Mouse (Mus musculus): ENCODE measurements around the gene Ece1.
"Not testable (repeated sequence)": the region's sequence is repeated elsewhere in the genome, so short reads cannot be mapped to it uniquely, and the experiment has no call there.

Ece1 gene

DNA sequence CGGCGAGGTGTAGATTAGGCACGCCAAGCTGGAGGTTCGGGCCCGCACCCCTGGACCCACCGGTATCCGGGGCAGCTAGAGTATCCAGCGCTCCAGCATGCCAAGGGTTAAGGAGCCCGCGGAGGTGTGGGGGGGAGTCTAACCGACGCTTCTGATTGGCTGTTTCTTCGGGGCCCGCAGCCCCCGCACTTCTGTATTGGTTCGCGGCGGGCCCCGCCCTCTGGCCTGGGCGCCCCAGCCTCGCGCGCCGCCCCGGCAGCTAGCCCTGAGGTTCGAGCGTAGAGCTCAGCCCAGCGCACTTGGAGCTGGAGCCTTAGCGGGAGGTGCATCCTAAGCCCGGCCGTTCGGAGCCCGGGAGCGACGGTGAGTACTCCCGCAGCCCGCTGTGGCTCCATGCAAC, at the start of gene Ece1:
Gene Ece1, plus strand, starts transcription at position 219 of the 400 bp plus-strand sequence.
- peak; percentile 93 for DNase-seq (ENCODE audit: low spot score)

DNA sequence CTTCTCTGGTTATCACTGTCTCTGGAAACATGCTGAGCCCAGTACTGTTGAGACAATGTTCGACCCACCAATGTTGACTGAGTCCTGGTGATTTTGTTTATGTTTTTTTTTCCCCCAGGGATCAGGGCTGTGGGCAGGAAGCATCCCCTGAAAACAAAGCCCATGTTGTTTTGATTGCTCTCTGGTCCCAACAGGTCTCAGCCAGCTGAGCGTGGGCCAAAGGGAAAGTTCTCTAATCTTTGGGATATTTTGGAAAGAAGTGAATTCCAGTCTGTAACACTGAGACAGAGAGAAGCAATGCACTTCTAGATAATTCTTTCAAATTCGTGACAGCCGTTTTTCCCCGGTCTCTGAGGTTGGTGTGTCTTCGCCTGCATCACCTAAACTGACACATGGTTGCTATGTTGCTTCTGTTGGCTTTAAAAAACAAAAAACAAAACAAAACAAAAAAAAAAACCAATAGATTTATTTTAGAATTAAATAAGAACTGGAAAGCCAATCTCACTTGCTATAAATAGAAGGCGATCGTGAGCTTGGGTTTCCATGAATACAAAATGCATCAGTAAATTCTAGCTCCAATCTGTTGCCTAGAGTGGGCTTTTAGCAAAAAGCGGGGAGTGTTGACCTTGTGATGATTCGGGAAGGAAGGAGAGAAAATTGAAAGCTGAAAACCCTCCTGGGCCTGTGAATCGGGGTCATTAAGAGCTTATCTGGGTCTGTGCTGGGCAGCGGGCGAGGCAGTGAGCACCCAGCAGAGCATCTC, 48.9 kb upstream of the Ece1 start:
- DNase-seq (ENCODE audit: low spot score) = no peak

DNA sequence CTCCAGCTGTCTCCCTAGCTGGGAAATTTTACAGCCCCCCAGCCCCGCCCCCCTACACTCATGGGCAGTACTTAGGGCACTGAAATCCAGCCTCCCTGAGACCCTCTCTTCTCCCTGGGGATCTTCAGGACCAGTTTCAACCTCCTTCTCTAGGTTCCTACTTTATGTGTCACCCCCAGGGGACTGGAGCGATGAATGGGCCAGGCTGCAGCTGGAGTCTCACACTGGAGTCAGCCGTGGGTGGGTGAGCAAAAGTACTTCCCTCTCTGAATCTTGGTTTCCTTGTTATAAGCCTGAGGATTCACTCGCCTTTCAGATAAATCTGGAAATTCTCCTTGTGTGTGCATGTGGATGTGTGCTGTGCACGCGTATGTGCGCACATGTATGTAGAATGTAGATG, 47.9 kb upstream of the Ece1 start:
- no peak for DNase-seq (ENCODE audit: low spot score)

DNA sequence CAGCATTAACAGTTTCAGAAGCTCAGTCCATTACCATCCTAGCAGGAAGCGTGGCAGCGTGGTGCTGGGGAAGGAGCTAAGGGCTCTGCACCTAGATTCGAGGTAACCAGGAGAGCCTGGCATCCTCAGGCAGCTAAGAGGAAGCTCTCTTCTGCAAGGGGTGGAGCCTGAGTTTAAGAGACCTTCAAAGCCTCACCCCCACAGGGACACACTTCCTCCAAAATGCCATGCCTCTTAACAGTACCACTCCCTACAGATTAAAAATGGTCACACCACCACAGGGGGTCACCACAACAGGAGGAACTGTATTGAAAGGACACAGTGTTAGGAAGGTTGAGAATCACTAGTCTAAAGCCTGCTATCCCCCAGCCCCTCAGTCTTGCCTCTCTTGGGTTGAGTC, 46.6 kb upstream of the Ece1 start:
- no peak for DNase-seq (ENCODE audit: low spot score)

DNA sequence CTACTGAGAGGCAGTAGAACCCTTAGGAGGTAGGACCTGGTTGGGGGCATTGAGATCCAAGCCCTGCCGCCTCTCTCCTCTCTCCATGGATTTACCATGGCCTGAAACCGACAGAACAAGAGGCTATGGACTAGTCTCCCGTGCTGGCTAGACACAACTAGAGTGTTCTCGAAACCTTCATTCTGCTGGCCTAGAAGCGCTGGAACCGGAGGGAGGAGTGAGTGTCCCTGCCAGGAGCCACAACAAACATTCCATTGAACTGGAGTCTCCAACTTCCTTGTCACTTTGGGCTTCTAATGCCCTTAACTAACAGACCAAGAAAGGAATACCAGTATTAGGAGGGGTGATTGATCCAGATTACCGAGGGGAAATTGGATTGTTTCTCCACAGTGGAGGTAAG, 45.8 kb upstream of the Ece1 start:
- no peak for DNase-seq (ENCODE audit: low spot score)

DNA sequence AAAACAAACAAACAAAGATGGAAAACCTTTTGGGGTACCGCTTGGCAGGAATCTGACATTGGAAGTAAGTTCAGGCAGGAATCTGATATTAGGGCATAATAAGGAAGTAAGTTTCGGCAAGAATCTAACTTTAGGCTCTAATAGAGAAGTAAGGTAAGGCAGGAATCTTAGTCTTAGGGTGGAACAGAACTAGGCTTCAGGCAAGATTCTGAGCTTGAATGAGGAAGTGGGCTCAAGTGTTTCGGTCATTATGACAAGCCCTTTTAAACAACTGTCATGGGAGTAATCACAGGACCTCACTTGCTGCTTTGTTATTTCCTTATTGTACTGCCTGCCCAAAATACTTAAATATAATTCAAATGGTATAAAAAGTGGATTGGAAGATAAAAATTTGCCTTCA, 43.7 kb upstream of the Ece1 start:
- DNase-seq (ENCODE audit: low spot score) = no peak

DNA sequence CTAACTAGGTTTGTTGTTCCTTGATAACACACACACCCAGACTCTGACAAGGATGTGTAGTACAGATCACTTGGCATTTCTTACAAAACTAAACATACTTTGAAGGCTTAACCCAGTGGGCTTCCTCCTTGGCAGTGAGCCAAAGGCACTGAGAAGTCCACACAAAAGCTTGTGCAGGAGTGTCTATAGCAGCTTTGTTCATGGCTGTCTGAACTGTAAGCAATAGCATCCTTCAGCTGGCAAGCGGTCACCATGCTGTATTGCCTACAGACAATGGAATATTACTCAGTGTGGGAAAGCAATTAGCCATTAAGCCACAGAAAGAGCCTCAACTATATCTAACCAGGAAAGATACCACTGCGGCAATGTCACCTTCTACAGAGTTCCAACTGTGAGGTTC, 42.5 kb upstream of the Ece1 start:
- DNase-seq (ENCODE audit: low spot score) = peak; percentile 33

DNA sequence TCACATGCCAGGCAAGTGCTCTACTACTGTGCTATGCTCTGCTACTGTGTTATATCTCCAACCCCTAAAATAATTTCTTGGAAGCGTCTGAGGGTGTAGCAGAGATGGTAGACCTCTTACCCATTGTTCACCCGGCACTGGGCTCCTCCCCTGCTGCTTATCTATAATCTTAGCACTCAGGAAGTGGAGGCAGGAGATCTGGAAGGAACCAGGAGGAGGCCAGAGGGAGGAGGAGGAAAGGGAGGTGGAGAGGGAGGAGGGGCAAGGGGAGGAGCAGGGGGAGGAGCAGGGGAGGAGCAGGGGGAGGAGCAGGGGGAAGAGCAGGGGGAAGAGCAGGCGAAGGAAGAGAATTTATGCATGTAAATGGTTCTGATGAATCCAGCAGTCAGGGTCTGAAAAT, 41.3 kb upstream of the Ece1 start:
- peak; percentile 49 for DNase-seq (ENCODE audit: low spot score)

DNA sequence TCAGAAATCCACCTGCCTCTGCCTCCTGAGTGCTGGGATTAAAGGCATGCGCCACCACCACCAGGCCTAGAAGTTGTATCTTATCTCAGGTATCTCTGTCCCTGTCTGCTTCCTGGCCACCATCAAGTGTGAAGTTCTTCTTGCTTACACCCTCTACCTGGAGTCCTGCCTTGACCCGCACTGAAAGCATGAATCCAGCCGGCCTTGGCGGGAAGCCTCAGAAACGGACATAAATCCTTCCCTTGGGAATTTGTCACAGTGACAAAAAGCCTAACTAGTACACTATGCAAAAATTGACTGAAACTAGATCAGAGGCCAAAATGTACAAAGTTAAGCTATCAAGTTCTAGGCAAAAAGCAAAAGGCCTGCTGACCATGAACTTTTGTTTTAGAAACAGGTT, 39.5 kb upstream of the Ece1 start:
- DNase-seq (ENCODE audit: low spot score) = no peak

DNA sequence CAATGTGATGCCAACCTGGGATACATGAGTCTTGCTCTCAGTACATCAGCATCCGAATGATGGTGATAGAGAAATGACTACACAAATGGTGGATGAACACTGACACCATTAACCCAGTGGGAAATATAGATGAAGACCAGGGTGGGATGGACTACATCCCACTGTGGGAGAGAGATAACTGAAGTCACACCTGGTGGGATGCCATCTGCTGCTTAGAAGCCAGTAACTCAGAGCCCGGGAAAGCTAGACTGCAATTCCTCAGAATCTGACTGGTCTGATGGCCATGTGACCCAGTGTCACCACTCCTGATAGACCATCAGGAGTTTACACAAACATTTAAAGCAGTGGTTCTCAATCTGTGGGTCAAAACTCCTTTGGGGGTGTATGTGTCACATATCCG, 38.5 kb upstream of the Ece1 start:
- no peak for DNase-seq (ENCODE audit: low spot score)

DNA sequence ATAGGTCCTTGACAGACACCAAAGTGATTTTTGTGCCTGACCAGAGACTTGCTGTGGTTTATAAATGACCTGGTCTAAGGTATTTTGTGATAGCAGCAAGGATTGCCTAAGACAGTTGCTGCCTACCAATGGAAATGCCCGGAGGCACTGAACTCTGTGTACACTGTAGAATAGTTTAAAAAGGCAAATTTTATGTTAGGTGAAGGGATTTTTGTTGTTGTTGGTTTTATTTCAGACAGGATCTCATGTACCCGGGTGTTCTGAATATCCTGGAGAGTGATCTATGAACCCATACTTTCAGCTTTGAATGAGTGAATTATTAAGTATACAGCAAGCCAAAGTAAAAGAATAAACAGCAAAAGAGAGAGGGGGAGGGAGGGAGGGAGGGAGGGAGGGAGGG, 37.2 kb upstream of the Ece1 start:
- no peak for DNase-seq (ENCODE audit: low spot score)

DNA sequence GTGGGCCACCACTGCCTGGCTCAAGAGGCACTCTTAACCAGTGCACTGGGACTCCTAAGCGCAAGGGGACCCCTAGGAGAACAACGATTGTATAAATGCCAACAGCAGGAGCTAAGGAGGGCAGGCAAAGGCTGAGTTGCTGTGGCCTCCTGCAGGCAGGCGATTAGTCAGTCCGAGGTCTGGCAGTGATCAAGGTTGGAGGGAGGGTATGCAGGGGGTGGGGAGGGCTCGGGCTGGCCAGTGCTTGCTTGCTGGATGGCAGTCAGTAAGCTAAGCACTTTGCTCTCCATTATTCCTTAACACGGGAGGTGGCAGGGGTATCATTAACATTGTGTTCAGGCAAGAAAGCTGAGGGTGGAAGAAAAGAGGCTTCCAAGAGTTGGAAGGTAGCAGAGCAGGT, 31.7 kb upstream of the Ece1 start:
- no peak for DNase-seq (ENCODE audit: low spot score)

DNA sequence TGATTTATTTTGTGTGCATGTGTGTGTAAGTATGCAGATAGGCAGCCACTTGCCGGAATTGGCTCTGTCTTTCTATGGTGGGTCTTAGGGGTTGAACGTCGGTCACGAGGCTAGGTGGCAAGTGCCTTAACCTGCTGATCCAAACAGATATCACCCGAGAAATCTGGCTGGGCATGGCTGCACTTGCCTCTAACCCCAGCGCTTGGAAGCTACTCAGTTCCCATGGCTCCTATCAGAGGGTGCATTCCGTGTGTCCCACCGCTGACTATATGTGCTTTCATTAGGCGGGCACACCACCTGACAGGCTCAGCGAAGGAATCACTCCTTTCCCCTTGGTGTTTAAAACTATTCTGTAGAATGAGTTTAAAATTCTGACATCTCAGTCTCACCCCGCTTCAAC, 30.4 kb upstream of the Ece1 start:
- DNase-seq (ENCODE audit: low spot score) = no peak

DNA sequence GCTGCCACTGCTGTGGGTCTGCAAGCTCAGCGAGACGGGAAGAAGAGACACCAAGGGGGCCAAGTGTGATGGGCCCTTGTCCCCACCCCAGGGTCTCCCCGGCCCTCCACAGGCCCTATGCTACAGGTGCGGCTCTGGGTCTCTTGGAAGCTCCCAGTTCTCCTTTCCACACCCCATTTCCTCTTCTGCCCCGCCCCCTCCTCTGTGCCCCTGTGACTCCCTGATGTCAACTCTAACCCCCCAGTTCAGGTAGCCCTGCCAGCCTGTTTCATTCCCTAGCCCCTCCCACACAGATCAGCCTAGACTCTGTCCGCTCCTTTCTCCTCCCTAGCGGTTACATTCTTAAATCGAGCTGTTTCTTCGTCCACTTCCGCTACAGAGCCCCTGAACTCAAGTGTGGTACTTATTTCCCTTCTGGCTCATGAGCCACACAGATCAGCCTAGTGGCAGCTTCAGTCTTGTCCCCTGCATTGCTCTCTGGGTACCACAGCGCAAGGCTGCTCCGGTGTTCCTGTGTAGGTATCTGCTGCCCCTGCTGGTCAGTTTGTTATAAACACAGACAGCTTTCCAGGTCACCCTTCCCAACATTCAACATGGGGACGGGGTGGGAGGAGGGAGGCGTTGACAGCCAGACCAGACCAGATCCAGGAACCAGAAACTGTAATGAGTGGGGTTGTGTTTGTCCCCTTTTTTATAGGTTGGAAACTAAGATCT, 26.3 kb upstream of the Ece1 start:
- DNase-seq (ENCODE audit: low spot score) = peak; percentile 86

DNA sequence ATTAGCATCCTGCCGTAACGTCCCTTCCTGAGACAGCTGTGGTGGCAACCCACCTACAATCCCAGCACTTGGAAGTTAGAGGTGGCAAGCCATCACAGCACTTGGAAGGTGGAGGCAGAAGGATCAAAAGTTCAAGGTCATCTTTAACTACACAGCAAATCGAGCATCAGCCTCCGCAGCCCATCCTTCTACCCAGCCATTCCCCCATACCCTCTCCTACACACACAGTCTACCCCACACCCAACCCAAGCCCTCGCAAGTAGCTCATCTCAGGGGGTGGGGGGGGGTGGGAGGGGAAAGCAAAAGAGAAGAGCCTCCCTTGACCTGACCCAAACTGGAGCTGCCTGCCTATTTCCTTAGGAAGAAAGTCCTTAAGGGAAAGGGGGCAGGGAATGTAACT, 25.3 kb upstream of the Ece1 start:
- no peak for DNase-seq (ENCODE audit: low spot score)

DNA sequence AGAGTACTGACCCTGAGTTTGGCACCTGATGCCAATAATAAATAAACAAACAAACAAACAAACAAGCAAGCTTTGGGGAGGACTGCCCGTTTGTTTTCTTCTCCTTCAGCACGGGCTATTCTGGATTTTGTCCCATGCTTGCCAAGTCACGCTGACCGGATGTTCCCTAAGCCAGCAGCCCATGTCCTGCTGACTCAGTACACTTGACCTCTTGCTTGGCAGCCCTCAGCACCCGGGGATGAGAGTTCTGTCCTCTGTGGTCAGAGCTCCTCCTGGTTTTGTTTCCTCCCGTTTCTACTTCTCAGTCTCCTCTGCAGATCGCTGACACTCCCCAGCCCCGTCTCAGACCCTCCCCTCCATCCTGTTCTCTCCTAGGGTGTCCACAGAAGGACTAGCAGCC, 24.2 kb upstream of the Ece1 start:
- no peak for DNase-seq (ENCODE audit: low spot score)

DNA sequence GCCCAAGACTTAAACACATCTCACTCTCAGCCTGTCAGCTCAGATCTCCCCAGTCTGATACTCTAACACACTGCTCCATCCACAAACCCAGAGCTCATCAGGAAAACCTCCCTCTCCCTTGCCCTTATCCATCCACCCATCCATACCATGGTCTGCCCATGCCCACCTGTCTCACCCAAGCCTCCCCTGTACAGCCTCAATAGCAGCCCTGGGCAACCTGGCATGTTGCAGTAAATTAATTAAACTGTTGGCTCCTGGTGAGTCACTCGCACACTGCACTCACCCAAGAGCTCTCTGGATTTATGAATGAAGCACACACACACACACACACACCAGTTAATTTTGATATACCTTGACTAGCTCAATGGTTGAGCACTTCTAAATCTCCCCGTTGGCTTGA, 23.2 kb upstream of the Ece1 start:
- DNase-seq (ENCODE audit: low spot score) = no peak

DNA sequence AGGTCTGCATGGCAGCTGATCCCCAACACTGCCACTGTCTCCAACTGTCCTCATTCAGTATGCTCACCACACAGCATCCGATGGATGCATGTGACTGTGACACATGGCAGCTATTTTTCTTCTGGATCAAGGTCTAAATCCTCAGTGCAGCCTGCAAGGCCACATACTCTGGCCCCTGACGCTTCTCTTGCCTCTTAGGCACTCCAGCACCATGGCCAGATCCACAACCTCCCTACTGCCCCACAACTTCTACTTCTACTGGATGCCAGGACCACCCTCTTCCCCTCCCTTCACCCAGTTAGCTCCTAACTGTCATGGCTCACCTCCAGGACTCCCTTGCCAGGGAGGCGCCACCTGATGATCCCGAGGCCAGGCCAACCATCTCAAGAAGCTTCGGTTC, 22.6 kb upstream of the Ece1 start:
- DNase-seq (ENCODE audit: low spot score) = no peak

DNA sequence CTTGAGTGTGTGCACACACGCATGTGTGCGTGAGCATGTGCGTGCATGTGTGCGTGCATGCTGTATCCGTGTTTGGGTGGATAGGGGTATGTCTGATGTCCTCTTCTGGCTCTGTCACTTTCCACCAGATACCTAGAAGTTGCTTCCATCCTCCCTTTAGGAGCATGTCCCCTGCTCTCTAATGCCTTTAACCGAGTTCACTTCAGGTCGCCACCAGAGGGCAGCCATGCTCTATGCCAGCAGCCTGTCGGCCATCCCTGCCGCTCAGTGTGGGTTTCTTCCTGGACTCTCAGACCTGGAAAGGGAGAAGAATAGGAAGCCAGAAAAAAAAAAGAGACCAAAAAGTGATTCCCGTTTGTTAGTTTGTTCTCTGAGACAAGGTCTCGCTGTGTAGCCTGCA, 17.4 kb upstream of the Ece1 start:
- DNase-seq (ENCODE audit: low spot score) = peak; percentile 77

DNA sequence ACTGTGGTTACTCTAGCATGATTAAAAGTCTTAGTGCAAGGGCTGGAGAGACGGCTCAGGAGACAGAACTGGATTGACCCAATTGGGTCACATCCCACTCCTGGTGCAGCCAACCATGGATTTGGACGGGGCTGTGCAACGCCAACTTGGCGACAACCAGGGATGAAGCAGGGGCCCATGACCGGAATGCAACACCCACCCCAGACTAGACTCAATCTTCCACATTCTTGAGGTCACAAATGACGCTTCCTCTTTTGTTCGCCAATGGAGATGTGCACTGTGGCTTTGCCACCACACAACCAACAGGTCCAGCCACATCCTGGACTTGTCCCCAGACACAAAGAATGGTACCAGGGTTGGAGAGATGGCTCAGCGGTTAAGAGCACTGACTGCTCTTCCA, 14.4 kb upstream of the Ece1 start:
- DNase-seq (ENCODE audit: low spot score) = not testable (repeated sequence)

DNA sequence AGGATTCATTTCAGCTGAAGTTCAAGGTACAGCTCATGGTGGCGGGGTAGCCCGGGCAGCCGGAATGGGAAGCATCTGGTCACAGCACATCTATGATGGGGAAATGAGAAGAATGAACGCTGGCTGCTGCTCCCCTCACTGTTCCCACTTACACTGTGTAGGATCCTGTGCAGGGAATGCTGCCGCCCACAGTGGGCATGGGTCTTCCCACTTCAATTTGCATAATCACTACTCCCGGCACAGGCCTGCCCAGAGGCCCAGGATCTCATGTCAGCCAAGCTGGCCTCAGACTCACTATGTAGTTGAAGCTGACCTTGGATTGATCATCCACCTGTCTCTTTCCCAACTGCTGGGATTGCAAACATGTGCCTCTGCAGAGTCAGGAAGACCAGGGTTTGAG, 11.9 kb upstream of the Ece1 start:
- no peak for DNase-seq (ENCODE audit: low spot score)

DNA sequence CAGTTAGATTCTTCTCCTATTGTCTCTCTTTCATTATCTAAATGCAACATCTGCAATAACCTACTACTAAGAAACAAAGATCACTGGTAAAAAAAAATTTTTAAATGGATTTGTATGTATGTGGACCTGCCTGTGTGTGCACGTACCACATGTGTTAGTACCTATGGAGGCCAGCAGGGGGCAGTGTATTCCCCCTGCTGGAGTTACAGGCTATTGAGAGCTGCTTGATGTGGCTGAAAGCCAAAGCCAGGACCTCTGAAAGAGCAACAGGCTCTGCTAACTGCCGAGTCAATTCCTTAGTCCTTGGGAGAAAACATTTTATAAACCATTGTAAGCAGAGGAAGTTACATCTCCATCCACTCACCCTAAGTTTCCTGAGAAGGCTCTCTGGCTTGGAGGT, 10.6 kb upstream of the Ece1 start:
- DNase-seq (ENCODE audit: low spot score) = peak; percentile 76

DNA sequence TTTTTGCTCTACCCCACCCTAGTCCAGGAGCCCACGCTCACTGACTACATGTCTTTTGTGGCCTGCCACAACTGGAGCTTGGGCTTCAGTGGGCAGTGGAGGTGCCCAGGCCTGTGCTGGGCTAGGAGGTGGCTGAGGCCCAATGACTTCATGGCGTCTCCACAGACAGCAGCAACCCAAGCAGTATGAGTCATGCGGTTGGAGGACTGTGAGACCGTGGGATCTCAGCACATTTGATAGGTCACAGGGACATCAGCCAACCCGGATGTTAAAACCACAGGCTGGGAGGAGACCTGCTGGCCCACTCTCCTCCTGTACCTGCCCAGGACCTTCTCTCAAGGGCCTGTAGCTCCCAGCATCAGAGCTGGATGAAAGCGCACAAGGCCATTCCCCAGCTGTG, 8.2 kb upstream of the Ece1 start:
- DNase-seq (ENCODE audit: low spot score) = peak; percentile 60

DNA sequence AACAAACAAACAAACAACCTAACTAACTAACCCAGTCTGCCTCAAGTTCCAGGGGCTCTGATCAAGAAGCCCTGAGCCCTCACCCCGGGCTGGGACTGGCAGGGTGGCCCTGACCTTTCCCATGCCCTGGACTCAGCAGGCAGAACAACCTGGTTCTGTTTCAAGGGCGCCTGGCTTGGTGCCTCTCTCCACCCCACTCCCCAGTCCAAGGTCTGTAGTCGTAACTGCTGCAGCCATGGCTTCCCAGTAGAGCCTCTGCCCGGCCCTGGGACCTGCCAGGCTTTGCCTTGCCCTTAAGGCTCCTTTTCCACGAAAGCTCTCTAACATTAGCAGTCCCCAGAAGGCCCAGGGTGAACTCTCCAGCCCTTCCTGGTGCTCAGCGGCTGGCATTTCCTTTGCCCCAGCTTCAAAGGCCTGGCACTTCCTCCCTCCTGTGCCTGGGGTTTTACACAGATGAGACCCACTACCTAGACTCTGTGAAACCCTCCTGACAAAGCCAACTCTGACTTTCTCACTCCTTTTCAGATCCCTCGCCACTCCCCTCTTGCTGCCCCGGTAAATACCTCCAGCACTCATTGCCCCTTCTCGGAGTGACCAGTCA, 6.2 kb upstream of the Ece1 start:
- peak; percentile 34 for DNase-seq (ENCODE audit: low spot score)

Data from lung, postnatal 25 days (tissue).